Mouse (Mus musculus) C2C12 (cell line): Measurements from ENCODE around the gene Ehhadh.

Experiments
- CEBPB ChIP-seq: IDR thresholded peaks from one replicate; pipeline ENCODE4 v1.6.1; 2011; ENCODE audit warnings: low read depth, mild to moderate bottlenecking, control low read depth, moderate library complexity
- CTCF ChIP-seq: IDR thresholded peaks from one replicate; pipeline ENCODE4 v1.5.1; 2011; ENCODE audit not compliant: control insufficient read depth, insufficient read depth, insufficient read length
- FOSL1 ChIP-seq: IDR thresholded peaks from one replicate; pipeline ENCODE4 v1.8.0; 2011; ENCODE audit warnings: mild to moderate bottlenecking, low read length; ENCODE audit not compliant: poor library complexity, insufficient read depth, severe bottlenecking
- MAX ChIP-seq: IDR thresholded peaks from one replicate; pipeline ENCODE4 v1.6.1; 2011; ENCODE audit warnings: mild to moderate bottlenecking, control low read depth
- MYOD1 ChIP-seq: IDR thresholded peaks from one replicate; pipeline ENCODE4 v1.6.1; 2011; ENCODE audit warnings: low read depth; ENCODE audit not compliant: control insufficient read depth, insufficient read length
- MYOG ChIP-seq: IDR thresholded peaks from one replicate; pipeline ENCODE4 v1.6.1; 2011; ENCODE audit not compliant: control insufficient read depth, insufficient read length; ENCODE audit errors: extremely low read depth
- USF1 ChIP-seq: IDR thresholded peaks from one replicate; pipeline ENCODE4 v1.6.1; 2011; ENCODE audit warnings: low read depth, mild to moderate bottlenecking, control low read depth, moderate library complexity

GRCm38 (mm10) chr16:21833469-21833868 is 45.9 kb upstream of the Ehhadh start:
- no peak for TF ChIP-seq CTCF
- no peak for TF ChIP-seq MYOG
- no peak for TF ChIP-seq USF1
- TF ChIP-seq MAX, result no peak
- no peak for TF ChIP-seq MYOD1
- TF ChIP-seq CEBPB, result no peak
- no peak for TF ChIP-seq FOSL1
